Mouse (Mus musculus) cortical plate, adult 2 months (tissue): ENCODE measurements around the gene Mfap3l. TPM values are rescaled to one million over a fixed set of nuclear protein-coding genes. Genes with fewer than 3 reads are reported as not detected.

Experiments used
- H3K27ac ChIP-seq: fragments of 200-500 bp; 2 replicates; pipeline ENCODE4 v1.5.1; 2012; ENCODE audit warnings: low read length, control low read depth, inconsistent platforms; ENCODE audit not compliant: insufficient read depth
- H3K4me1 ChIP-seq: fragments of 200-500 bp; 2 replicates; pipeline ENCODE4 v1.6.1; 2011; ENCODE audit warnings: low read length; ENCODE audit not compliant: control insufficient read depth, insufficient read depth
- H3K4me3 ChIP-seq: fragments of 200-500 bp; 2 replicates; pipeline ENCODE4 v1.5.1; 2011; ENCODE audit warnings: mild to moderate bottlenecking, low read length, control low read depth; ENCODE audit not compliant: insufficient read depth
- CTCF ChIP-seq: fragments of 200-500 bp; IDR thresholded peaks from 2 replicates; pipeline ENCODE4 v1.5.1; 2011; ENCODE audit warnings: mild to moderate bottlenecking, control low read depth, low read length; ENCODE audit not compliant: insufficient read depth; ENCODE audit errors: extremely low read depth
- POLR2A ChIP-seq: fragments of 200-500 bp; IDR thresholded peaks from 2 replicates; pipeline ENCODE4 v1.6.1; 2011; ENCODE audit warnings: mild to moderate bottlenecking, low read length, control low read depth; ENCODE audit not compliant: insufficient read depth; ENCODE audit errors: extremely low read depth
- polyA plus RNA-seq: library from polyadenylated mRNA; depleted of rRNA; stranded (reverse); fragments of >200 nt; gene quantifications from 2 replicates; pipeline ENCODE4 v1.2.3, GENCODE M21; 2012; rRNA removed

Gene Mfap3l
- polyA plus RNA-seq, 1 experiment: 33.4 TPM

DNA sequence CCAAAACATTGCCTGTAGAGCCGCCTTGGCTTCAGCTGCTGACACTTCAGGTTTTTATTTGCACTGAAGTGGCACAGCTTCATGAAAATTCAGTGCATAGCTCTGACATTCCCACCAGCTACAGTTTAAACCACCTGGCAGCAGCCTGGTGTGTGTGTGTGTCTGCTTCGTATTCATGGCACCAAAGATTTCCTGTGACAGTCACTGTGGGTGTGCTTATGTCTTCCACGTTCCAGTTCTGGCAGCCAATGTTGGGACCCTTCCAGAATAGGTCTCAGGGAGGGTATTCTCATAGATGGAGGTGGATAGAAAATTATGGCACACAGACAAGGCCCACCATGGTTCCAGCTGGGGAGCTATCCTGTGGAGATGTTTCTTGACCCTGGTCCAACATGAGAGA, 34.2 kb downstream of the Mfap3l start:
- Histone ChIP-seq H3K4me1 (peaks cover 5% of the 10 kb centered on the region), H3K4me3 (no peak overlapping the region), H3K27ac (no peak overlapping the region)
- TF ChIP-seq POLR2A (no peak), CTCF (no peak)

DNA sequence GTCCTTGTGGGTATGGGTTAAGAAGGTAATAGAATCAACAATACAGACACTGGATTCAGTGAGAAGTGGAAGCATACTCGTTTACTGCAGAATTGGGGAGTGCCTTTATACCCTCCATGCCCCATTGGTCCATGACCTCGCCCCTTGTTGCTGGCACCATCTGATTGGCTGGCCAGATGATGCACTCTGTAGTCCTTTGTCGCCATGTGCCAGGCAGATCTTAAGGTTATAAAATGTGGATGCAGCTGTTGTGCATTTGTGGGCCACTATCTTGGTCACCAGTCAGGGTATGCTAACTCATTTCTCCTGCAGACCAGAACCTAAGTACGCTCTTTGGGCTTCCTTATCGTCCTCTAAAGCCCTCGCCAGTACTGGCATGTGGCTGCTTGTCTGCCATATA, 46.0 kb downstream of the Mfap3l start:
- TF ChIP-seq CTCF (no peak), POLR2A (no peak)
- Histone ChIP-seq H3K4me1 (no peaks in the 10 kb centered on the region), H3K27ac (no peak overlapping the region)

DNA sequence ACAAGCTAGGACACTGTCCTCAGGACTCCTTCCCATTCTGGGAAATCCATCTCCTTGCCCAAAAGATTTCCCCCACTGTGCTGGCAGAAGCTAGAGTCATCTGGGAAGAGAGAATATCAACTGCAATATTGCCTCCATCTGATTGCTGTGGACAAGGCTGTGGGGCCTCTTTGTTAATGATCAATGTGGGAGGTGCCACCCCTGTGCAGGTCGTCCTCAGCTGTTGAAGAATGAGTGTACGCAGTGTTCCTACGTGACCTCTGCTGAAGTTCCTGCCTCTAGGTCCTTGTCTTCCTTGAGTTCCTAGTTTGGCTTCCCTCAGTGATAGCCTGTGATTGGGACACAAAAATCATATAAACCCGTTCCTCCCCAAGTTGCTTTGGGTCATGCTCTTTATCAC, 49.2 kb downstream of the Mfap3l start:
- Histone ChIP-seq H3K27ac (no peak overlapping the region), H3K4me1 (no peaks in the 10 kb centered on the region), H3K4me3 (no peak overlapping the region)
- TF ChIP-seq POLR2A (no peak), CTCF (no peak)

More for the DNA sequence above, 46.0 kb downstream of the Mfap3l start:
- H3K4me3 ChIP-seq: no peak overlapping the region

DNA sequence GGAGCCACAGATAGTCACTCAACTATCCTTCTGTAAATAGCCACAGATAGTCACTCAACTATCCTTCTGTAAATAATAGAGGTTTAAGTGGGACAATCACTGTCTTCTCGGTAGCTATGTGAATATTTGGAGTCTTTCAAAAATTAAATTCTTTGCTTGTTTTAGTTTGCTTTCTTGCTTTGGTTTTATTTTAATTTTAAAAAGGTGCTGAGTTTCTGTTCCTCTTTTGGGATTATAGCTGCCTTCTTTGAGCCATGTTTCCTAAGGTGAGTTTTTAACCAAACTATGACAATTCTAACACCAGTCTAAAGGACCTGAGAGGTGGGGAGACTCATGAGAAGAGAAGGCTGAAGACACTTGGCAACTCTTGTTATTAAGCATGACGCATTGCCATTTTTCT, 49.7 kb downstream of the Mfap3l start:
- Histone ChIP-seq H3K4me3 (no peak overlapping the region), H3K4me1 (no peaks in the 10 kb centered on the region), H3K27ac (no peak overlapping the region)
- TF ChIP-seq POLR2A (no peak), CTCF (no peak)

DNA sequence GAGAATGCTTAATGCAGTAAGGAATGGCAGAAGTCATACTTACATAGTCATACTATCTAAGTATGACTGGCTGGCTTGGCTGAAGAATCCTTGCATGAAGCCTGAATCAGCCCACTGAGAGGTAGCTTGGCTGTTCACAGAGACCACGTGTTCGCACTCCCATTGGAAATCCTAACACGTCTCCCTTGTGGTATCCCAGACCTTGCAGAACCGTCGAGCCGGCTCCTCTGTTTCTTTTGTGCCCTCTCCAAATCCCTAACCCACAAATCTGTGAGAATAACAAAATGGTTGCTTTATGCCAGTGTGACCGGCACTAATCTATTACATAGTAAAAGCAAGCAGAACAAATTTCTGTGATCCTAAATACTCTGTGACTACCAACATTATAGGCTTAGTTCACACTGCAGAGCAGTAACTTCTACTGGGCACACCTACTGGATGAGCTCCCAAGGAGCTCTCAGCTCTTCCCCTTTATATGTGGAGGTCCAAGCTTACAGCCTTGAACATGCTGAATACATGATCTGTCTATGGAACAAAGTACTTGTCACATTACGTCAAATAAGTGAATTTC, 79.0 kb downstream of the Mfap3l start:
- no peak overlapping the region for H3K27ac ChIP-seq
- H3K4me3 ChIP-seq: no peak overlapping the region
- no peaks in the 10 kb centered on the region for H3K4me1 ChIP-seq
- TF ChIP-seq POLR2A (no peak), CTCF (no peak)

DNA sequence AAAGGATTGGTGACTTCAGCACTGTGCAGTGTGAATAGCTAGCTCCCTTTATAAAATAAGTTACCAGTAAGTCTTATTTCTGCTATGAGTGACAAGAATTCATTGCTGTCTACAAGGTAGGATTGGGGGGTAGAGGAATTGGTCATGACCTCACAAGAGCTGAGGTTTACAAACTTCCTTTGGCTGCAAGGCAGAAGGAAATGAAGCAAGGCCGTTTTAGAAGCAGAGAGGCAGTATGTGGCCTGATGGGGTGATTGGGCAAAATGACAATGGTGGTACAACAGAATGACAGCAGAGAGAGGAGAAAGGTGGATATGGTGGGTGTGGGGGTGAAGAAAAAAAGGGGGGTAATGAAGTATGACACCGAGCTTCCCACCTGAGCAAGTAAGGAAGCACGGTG, 82.1 kb downstream of the Mfap3l start:
- H3K27ac ChIP-seq: no peak overlapping the region
- H3K4me1 ChIP-seq: no peaks in the 10 kb centered on the region
- TF ChIP-seq POLR2A (no peak), CTCF (no peak)
- no peak overlapping the region for H3K4me3 ChIP-seq

DNA sequence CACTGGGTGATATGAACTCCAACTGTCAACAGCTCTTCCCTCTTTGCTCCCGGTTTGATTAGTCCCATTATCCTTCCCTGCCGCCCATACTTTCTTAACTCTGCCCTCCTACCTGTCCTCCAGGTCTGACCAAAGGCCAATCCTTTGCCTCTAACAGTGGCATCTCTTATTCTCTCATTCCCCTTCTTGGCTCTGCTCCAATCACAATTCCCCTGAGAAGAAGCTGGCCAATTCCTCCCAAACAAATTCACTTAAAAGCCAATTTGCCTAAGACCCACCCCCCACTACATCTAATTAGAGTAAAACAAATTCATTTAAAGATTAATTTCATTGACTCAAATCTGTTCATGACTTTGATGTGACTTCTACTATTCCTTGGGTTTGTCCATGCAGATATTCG, 86.1 kb downstream of the Mfap3l start:
- Histone ChIP-seq H3K4me1 (no peaks in the 10 kb centered on the region), H3K4me3 (no peak overlapping the region), H3K27ac (no peak overlapping the region)
- no peak for TF ChIP-seq POLR2A
- no peak for TF ChIP-seq CTCF

Other genes starting within 250 kb of the Mfap3l start
- not detected in 2 replicates for gene Gm10283, start 129.6 kb upstream of the Mfap3l start, polyA plus RNA-seq
- gene Aadat, start 126.9 kb upstream of the Mfap3l start, polyA plus RNA-seq: 0.36 and 0.40 TPM in 2 replicates